Mouse (Mus musculus): ENCODE measurements at regions not wholly inside any gene's neighbourhood (a gene's known extent, or its start where the extent isn't known, plus 50 kb on each side); places are given as distances from the start of the nearest gene placed in this dataset.

DNA sequence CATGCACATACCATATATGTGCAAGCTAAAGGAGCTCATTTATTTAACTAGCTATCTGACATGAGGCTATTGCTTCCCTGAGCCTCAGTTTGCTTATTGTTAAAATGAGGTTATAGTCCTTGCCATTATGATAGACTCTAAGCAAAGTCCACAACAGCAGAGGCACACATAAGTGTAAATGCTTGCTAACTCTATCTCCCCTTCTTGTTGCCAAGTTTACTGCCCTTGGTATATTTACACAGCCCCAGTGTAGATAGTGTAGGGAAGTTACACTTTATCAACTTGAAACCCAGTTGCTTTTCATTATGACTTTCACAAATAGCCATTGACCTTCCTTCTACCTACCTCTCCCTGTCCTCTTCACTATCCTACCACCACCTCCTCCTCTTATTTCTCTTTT, 782.6 kb upstream of the Agtr1b start:
- no peak for ATAC-seq (replicated peaks; ENCODE audit: low FRiP score, low TSS enrichment, low read depth)
- H3K27ac ChIP-seq (ENCODE audit: low read depth): no peak overlapping the region
- no peaks in the 10 kb centered on the region for H3K9me3 ChIP-seq (ENCODE audit: control insufficient read depth, low read length)
- H3K4me3 ChIP-seq (ENCODE audit: low read depth, low read length): no peak overlapping the region
- no peak overlapping the region for H3K4me2 ChIP-seq (ENCODE audit: low read length)
- H3K36me3 ChIP-seq (ENCODE audit: control insufficient read depth, insufficient read depth, low read length): no peaks in the 10 kb centered on the region
- DNase-seq (ENCODE audit: low spot score): no peak
- no peaks in the 10 kb centered on the region for H3K4me1 ChIP-seq (replicated peaks; ENCODE audit: control insufficient read depth, insufficient read depth, low read length)
- H3K9ac ChIP-seq (ENCODE audit: low read length): no peak overlapping the region
- H3K27me3 ChIP-seq (replicated peaks; ENCODE audit: control insufficient read depth, insufficient read depth, low read length): no peaks in the 10 kb centered on the region

- no peak for ATAC-seq (replicated peaks; ENCODE audit: low FRiP score, low TSS enrichment, low read depth)
- H3K36me3 ChIP-seq (ENCODE audit: control insufficient read depth, insufficient read depth, low read length): no peaks in the 10 kb centered on the region
- no peaks in the 10 kb centered on the region for H3K27me3 ChIP-seq (replicated peaks; ENCODE audit: control insufficient read depth, insufficient read depth, low read length)
- WGBS: 87% methylated on average over 1 of the region's 1 CpGs
- H3K9ac ChIP-seq (ENCODE audit: low read length): no peak overlapping the region
- no peaks in the 10 kb centered on the region for H3K9me3 ChIP-seq (ENCODE audit: control insufficient read depth, low read length)
- H3K4me3 ChIP-seq (ENCODE audit: low read depth, low read length): no peak overlapping the region
- no peak overlapping the region for H3K27ac ChIP-seq (ENCODE audit: low read depth)
- no peaks in the 10 kb centered on the region for H3K4me1 ChIP-seq (replicated peaks; ENCODE audit: control insufficient read depth, insufficient read depth, low read length)
- no peak overlapping the region for H3K4me2 ChIP-seq (ENCODE audit: low read length)
- no peak for DNase-seq (ENCODE audit: low spot score)
These were observed 762.0 kb upstream of the Agtr1b start for GRCm38 (mm10) chr3:21128821-21129504.

DNA sequence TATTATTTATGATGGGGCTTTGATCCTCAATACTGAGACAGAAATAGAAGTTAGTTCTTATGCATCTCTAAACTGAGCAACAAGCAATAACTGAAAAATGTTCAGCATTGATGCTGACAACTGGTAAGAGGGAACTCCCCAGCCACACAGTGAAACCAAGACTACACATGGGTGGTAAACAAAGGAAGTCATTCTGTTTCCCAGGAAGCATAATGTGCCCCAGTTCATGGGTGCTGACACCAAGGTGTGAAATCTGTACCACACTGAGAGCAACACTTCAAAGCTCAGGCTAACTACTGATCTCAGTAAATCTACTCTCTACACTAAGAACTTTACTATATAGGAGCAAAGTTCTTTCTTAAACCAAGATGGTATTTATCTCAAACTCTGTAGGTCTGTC, 759.2 kb upstream of the Agtr1b start:
- no peak for DNase-seq (ENCODE audit: low spot score)
- Histone ChIP-seq H3K4me1 (replicated peaks; ENCODE audit: control insufficient read depth, insufficient read depth, low read length) (no peaks in the 10 kb centered on the region), H3K9me3 (ENCODE audit: control insufficient read depth, low read length) (no peaks in the 10 kb centered on the region), H3K9ac (ENCODE audit: low read length) (no peak overlapping the region), H3K27ac (ENCODE audit: low read depth) (no peak overlapping the region), H3K4me2 (ENCODE audit: low read length) (no peak overlapping the region), H3K36me3 (ENCODE audit: control insufficient read depth, insufficient read depth, low read length) (no peaks in the 10 kb centered on the region), H3K27me3 (replicated peaks; ENCODE audit: control insufficient read depth, insufficient read depth, low read length) (no peaks in the 10 kb centered on the region), H3K4me3 (ENCODE audit: low read depth, low read length) (no peak overlapping the region)
- ATAC-seq (replicated peaks; ENCODE audit: low FRiP score, low TSS enrichment, low read depth): no peak

DNA sequence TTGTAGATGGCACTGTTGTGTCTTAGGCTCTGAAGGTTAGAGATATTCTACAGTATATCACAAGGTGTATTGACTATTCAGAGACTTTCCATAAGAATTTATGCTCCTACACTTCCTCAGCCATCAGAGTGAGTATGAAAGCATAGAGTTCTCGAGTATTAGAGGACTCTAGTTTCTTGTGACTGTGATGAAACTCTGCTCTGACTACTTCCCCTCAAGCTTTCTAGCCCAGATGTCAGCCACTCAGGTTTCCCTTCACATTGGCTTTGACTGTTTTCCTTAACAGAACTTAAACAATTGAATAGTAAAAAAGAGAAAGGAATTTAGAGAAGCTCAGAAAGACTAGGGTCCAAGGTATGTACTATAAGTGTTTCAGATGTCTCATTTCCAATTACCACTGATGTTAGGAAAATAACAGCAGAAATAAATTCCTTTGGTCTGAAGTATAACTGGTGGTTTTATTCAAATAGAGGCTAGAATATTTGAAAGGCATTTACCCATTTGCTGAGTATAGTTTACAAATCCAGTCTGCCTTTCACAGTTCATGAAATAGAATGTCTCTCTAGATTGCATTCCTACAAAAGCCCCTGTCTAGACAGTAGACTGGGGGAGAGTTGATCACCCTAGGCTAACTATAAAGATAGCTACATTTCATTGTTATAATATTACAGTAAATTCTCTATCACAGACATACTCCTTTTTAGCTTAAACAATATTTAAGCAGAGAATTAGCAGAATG, 751.4 kb upstream of the Agtr1b start:
- H3K4me3 ChIP-seq (ENCODE audit: low read depth, low read length): no peak overlapping the region
- no peak overlapping the region for H3K27ac ChIP-seq (ENCODE audit: low read depth)
- no peaks in the 10 kb centered on the region for H3K9me3 ChIP-seq (ENCODE audit: control insufficient read depth, low read length)
- no peak overlapping the region for H3K9ac ChIP-seq (ENCODE audit: low read length)
- WGBS: 79% methylated on average over 1 of the region's 1 CpGs
- no peaks in the 10 kb centered on the region for H3K4me1 ChIP-seq (replicated peaks; ENCODE audit: control insufficient read depth, insufficient read depth, low read length)
- H3K4me2 ChIP-seq (ENCODE audit: low read length): no peak overlapping the region
- DNase-seq (ENCODE audit: low spot score): no peak
- no peak for ATAC-seq (replicated peaks; ENCODE audit: low FRiP score, low TSS enrichment, low read depth)
- no peaks in the 10 kb centered on the region for H3K36me3 ChIP-seq (ENCODE audit: control insufficient read depth, insufficient read depth, low read length)
- H3K27me3 ChIP-seq (replicated peaks; ENCODE audit: control insufficient read depth, insufficient read depth, low read length): no peaks in the 10 kb centered on the region

DNA sequence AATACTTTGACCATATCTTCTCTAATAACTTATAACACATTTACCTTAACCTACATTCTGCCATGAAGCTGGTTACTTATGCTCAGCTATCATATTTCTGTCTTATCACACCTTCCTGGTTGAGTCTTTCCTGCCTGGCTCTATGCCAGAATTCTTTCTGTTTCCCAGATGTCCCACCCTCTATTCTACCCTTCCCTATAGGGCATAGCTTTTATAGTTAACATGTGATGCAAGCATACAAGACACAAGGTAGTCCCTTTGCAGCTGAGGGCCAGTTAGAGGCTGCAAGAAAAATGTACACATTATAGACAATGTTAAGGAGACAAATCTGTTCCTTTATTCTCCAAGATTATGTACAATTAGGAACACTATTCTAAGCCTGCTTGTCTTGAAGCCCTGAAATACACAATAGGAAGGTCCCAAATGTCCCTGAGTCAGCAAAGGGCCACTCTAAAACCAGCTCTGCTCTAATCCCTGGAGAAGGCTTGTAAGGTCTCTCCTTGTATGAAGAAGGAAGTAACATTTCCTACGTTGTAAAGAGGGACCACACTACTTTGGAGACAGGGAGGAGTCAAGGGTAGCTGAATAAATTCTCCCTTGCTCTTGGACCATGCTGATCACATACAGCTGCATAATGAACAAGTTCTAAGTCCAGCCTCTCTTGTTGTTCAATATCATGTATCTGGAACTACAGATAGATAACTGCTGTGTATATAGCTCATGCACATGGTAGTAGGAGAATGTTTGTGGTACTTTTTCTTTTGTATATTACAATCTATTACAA, 745.0 kb upstream of the Agtr1b start:
- no peaks in the 10 kb centered on the region for H3K27me3 ChIP-seq (replicated peaks; ENCODE audit: control insufficient read depth, insufficient read depth, low read length)
- H3K9ac ChIP-seq (ENCODE audit: low read length): no peak overlapping the region
- no peak overlapping the region for H3K4me3 ChIP-seq (ENCODE audit: low read depth, low read length)
- no peaks in the 10 kb centered on the region for H3K9me3 ChIP-seq (ENCODE audit: control insufficient read depth, low read length)
- H3K4me2 ChIP-seq (ENCODE audit: low read length): no peak overlapping the region
- ATAC-seq (replicated peaks; ENCODE audit: low FRiP score, low TSS enrichment, low read depth): 0 out of 2 replicates have a peak, but pooled peaks have one; percentile 53
- no peaks in the 10 kb centered on the region for H3K4me1 ChIP-seq (replicated peaks; ENCODE audit: control insufficient read depth, insufficient read depth, low read length)
- H3K27ac ChIP-seq (ENCODE audit: low read depth): no peak overlapping the region
- no peak for DNase-seq (ENCODE audit: low spot score)
- WGBS: 60% methylated on average over 1 of the region's 1 CpGs
- H3K36me3 ChIP-seq (ENCODE audit: control insufficient read depth, insufficient read depth, low read length): no peaks in the 10 kb centered on the region

GRCm38 (mm10) chr3:21090206-21090605, 723.2 kb upstream of the Agtr1b start:
- H3K36me3 ChIP-seq (ENCODE audit: control insufficient read depth, insufficient read depth, low read length): no peaks in the 10 kb centered on the region
- no peak overlapping the region for H3K4me2 ChIP-seq (ENCODE audit: low read length)
- no peak overlapping the region for H3K27ac ChIP-seq (ENCODE audit: low read depth)
- DNase-seq (ENCODE audit: low spot score) (no peak), ATAC-seq (replicated peaks; ENCODE audit: low FRiP score, low TSS enrichment, low read depth) (no peak)
- no peak overlapping the region for H3K4me3 ChIP-seq (ENCODE audit: low read depth, low read length)
- H3K27me3 ChIP-seq (replicated peaks; ENCODE audit: control insufficient read depth, insufficient read depth, low read length): no peaks in the 10 kb centered on the region
- H3K4me1 ChIP-seq (replicated peaks; ENCODE audit: control insufficient read depth, insufficient read depth, low read length): no peaks in the 10 kb centered on the region
- H3K9me3 ChIP-seq (ENCODE audit: control insufficient read depth, low read length): no peaks in the 10 kb centered on the region
- H3K9ac ChIP-seq (ENCODE audit: low read length): no peak overlapping the region

GRCm38 (mm10) chr3:21086426-21086825, 719.4 kb upstream of the Agtr1b start:
- 74% methylated on average over 1 of the region's 1 CpGs for WGBS
- H3K4me1 ChIP-seq (replicated peaks; ENCODE audit: control insufficient read depth, insufficient read depth, low read length): no peaks in the 10 kb centered on the region
- no peaks in the 10 kb centered on the region for H3K27me3 ChIP-seq (replicated peaks; ENCODE audit: control insufficient read depth, insufficient read depth, low read length)
- no peak overlapping the region for H3K27ac ChIP-seq (ENCODE audit: low read depth)
- no peak for ATAC-seq (replicated peaks; ENCODE audit: low FRiP score, low TSS enrichment, low read depth)
- no peaks in the 10 kb centered on the region for H3K9me3 ChIP-seq (ENCODE audit: control insufficient read depth, low read length)
- DNase-seq (ENCODE audit: low spot score): no peak
- no peak overlapping the region for H3K9ac ChIP-seq (ENCODE audit: low read length)
- H3K4me3 ChIP-seq (ENCODE audit: low read depth, low read length): no peak overlapping the region
- no peak overlapping the region for H3K4me2 ChIP-seq (ENCODE audit: low read length)
- no peaks in the 10 kb centered on the region for H3K36me3 ChIP-seq (ENCODE audit: control insufficient read depth, insufficient read depth, low read length)

- ATAC-seq (replicated peaks; ENCODE audit: low FRiP score, low TSS enrichment, low read depth) (no peak), DNase-seq (ENCODE audit: low spot score) (no peak)
- H3K9ac ChIP-seq (ENCODE audit: low read length): no peak overlapping the region
- H3K4me3 ChIP-seq (ENCODE audit: low read depth, low read length): no peak overlapping the region
- H3K27me3 ChIP-seq (replicated peaks; ENCODE audit: control insufficient read depth, insufficient read depth, low read length): no peaks in the 10 kb centered on the region
- no peak overlapping the region for H3K27ac ChIP-seq (ENCODE audit: low read depth)
- H3K36me3 ChIP-seq (ENCODE audit: control insufficient read depth, insufficient read depth, low read length): no peaks in the 10 kb centered on the region
- no peak overlapping the region for H3K4me2 ChIP-seq (ENCODE audit: low read length)
- no peaks in the 10 kb centered on the region for H3K4me1 ChIP-seq (replicated peaks; ENCODE audit: control insufficient read depth, insufficient read depth, low read length)
- 73% methylated on average over 2 of the region's 2 CpGs for WGBS
- no peaks in the 10 kb centered on the region for H3K9me3 ChIP-seq (ENCODE audit: control insufficient read depth, low read length)
These were observed 710.6 kb upstream of the Agtr1b start for GRCm38 (mm10) chr3:21077548-21077947.

Measured in intestine, embryonic 14.5 days (tissue).